Mouse (Mus musculus) lung, postnatal 0 days (tissue): Measurements from ENCODE around the gene Slc6a12. TPM values are rescaled to one million over a fixed set of nuclear protein-coding genes. Genes with fewer than 3 reads are reported as not detected.

Experiments used
- ATAC-seq: fragments of 200-750 bp; cut with Nextera tagmentation; 2 replicates; pipeline ENCODE4 v1.8.0; 2017; ENCODE audit warnings: moderate library complexity
- DNase-seq: peaks from one replicate; pipeline ENCODE4 v3.0.0-alpha.2; 2016; ENCODE audit warnings: low spot score
- H3K27ac ChIP-seq: fragments of 300-500 bp; sonication (generic); 2 replicates; pipeline ENCODE4 v1.5.1; 2014; ENCODE audit warnings: antibody characterized with exemption, mild to moderate bottlenecking, low read length, mixed read lengths
- H3K27me3 ChIP-seq: fragments of 300-500 bp; sonication (generic); replicated peaks from 2 replicates; pipeline ENCODE4 v1.6.1; 2014; ENCODE audit warnings: low read length, mixed read lengths; ENCODE audit not compliant: insufficient read depth
- H3K36me3 ChIP-seq: fragments of 300-500 bp; sonication (generic); 2 replicates; pipeline ENCODE4 v1.6.1; 2014; ENCODE audit warnings: low read length, mixed read lengths; ENCODE audit not compliant: insufficient read depth
- H3K4me1 ChIP-seq: fragments of 300-500 bp; sonication (generic); 2 replicates; pipeline ENCODE4 v1.6.1; 2014; ENCODE audit warnings: antibody characterized with exemption, low read depth, low read length, mixed read lengths; ENCODE audit not compliant: insufficient read depth
- H3K4me2 ChIP-seq: fragments of 300-500 bp; sonication (generic); replicated peaks from 2 replicates; pipeline ENCODE4 v1.6.1; 2014; ENCODE audit warnings: low read depth, mild to moderate bottlenecking, low read length, moderate library complexity, mixed read lengths
- H3K4me3 ChIP-seq: fragments of 300-500 bp; sonication (generic); 2 replicates; pipeline ENCODE4 v1.5.1; 2014; ENCODE audit warnings: low read depth, low read length
- H3K9ac ChIP-seq: fragments of 300-500 bp; sonication (generic); replicated peaks from 2 replicates; pipeline ENCODE4 v1.6.1; 2014; ENCODE audit warnings: low read depth, mild to moderate bottlenecking
- H3K9me3 ChIP-seq: fragments of 300-500 bp; sonication (generic); 2 replicates; pipeline ENCODE4 v1.6.1; 2016; ENCODE audit warnings: low read length, mixed read lengths
- CTCF ChIP-seq: IDR thresholded peaks from 2 replicates; pipeline ENCODE4 v1.5.1; 2016; ENCODE audit warnings: antibody characterized with exemption, mild to moderate bottlenecking
- EP300 ChIP-seq: IDR thresholded peaks from 2 replicates; pipeline ENCODE4 v1.6.1; 2016; ENCODE audit warnings: antibody characterized with exemption, mild to moderate bottlenecking, control low read depth
- WGBS: fragments of 180-500 bp; shearing (Covaris S2); extraction: QIAGEN DNeasy Blood & Tissue Kit; methylation state at CpG from one replicate; pipeline ENCODE4 v1.1.7; 2014; 5-methylcytosine and 5-hydroxymethylcytosine counted together
- polyA plus RNA-seq: library from polyadenylated mRNA; unstranded; fragments of >200 nt; fragmentation: Nextera tagmentation; extraction: Ambion mirVana; gene quantifications from 2 replicates; pipeline ENCODE4 v1.2.1, GENCODE M21; 2015

Gene Slc6a12
- polyA plus RNA-seq, 1 experiment from 2014 or later = not detected

DNA sequence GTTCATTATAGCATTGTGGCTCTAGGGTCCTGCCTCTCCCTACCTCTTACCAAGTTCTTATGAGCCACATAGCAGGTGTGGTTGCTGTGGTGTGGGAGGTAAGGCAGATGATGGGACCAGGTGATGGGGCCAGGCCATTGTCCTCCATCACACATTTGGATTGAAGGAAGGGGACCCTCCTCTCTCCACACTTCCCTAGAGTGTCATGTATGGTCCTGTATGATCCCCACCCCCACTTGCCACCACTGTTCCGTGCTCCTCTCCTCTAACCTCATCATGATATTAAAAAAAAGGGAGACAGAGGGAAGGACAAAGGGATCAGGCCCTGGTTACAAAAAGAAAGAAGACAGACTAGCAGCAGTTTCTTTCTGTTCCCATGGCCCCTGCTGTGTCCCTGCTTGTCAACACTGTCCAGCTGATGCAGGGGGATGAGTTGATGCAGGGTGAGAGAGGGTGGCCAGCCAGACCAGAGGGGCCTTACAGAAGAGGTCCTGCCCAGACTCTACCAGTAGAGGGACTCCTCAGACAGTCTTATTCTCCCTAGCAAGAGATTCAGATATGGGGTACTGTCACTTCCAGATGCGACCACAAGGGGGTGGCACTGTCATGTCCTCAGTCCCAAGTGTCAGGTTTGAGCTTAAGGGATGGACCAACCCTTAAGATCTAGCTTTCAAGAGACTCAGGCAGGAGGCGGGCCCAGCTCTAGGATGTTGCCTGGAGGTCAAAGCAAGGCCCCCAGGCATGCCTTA lies 4.9 kb upstream of the Slc6a12 start:
- H3K27me3 ChIP-seq = no peaks in the 10 kb centered on the region
- TF ChIP-seq EP300 (no peak), CTCF (peak; percentile 94)
- H3K4me2 ChIP-seq = no peak overlapping the region
- H3K9ac ChIP-seq = no peak overlapping the region
- no peaks in the 10 kb centered on the region for H3K36me3 ChIP-seq
- H3K9me3 ChIP-seq = no peaks in the 10 kb centered on the region
- H3K27ac ChIP-seq = no peak overlapping the region
- no peak overlapping the region for H3K4me3 ChIP-seq
- no peaks in the 10 kb centered on the region for H3K4me1 ChIP-seq
- WGBS = 24% methylated on average over 3 of the region's 3 CpGs
- ATAC-seq = peak; percentile 64
- peak; percentile 85 for DNase-seq

DNA sequence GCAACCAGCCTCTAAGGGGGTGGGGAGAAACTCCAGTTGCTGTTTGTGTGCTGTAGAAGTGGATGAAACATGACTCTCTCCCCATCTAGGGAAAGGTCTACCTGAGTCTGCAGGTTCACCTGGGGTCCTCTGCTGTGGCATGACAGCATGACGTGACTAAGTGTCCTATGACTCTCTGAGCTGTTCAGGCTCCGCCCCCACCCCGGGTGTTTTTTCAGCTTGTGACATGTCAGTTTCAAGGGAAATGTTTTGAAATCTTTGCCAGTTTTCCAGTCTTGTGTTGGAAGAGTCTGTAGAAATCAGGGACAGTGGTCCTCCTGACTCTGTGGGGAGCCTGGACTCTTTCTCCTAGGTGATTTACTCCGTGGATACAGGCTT lies 4.4 kb upstream of the Slc6a12 start:
- Histone ChIP-seq H3K4me3 (no peak overlapping the region), H3K27me3 (no peaks in the 10 kb centered on the region), H3K9ac (no peak overlapping the region), H3K4me2 (no peak overlapping the region), H3K27ac (no peak overlapping the region), H3K4me1 (no peaks in the 10 kb centered on the region), H3K9me3 (no peaks in the 10 kb centered on the region), H3K36me3 (no peaks in the 10 kb centered on the region)
- WGBS = 29% methylated on average over 4 of the region's 4 CpGs
- ATAC-seq (peak; percentile 31; the same call in 1 of the 2 replicates), DNase-seq (peak; percentile 18)
- TF ChIP-seq EP300 = no peak
- TF ChIP-seq CTCF = no peak

DNA sequence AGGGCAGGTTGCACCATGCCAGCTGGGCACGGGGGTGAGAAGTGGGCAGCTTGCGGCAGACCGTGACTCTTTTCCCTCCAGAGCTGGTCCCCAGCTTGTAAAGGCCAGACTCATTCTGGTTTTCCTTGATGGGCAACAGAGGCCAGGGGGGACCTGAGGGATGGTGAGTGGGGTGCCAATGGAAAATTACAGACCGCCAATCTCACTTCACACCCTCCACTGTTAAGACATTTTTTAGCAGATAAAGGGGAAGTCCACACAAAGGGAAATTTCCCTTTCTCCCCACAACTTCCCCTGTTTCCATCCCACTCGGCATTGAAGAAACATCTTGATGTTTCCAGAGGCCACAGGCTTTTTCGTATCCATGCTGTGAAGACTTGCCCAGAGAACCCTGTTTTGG lies 1.2 kb upstream of the Slc6a12 start:
- ATAC-seq (no peak), DNase-seq (peak; percentile 18)
- H3K27ac ChIP-seq = no peak overlapping the region
- 77% methylated on average over 6 of the region's 6 CpGs for WGBS
- H3K36me3 ChIP-seq = no peaks in the 10 kb centered on the region
- no peaks in the 10 kb centered on the region for H3K9me3 ChIP-seq
- H3K4me2 ChIP-seq = no peak overlapping the region
- H3K4me3 ChIP-seq = no peak overlapping the region
- no peak overlapping the region for H3K9ac ChIP-seq
- no peak for TF ChIP-seq CTCF
- no peak for TF ChIP-seq EP300
- no peaks in the 10 kb centered on the region for H3K4me1 ChIP-seq
- no peaks in the 10 kb centered on the region for H3K27me3 ChIP-seq

DNA sequence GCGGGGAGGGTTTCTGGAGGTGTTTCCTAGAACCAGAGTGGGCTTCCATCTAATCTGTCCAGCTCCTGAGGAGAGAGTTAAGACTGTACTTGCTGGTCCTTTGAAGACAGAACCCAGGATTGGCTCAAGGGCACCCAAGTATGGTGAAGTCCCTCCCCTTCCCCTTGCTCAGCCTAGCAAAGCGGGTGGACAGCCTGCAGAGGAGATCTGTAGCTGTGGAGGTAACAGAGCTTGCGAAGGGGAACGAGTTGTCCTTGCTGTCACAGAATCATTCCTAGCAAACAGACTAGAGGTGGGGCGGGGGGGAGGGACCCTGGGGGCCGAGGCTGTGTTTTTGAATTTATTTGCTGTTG lies 871 bp downstream of the Slc6a12 start:
- Histone ChIP-seq H3K36me3 (no peaks in the 10 kb centered on the region), H3K9me3 (no peaks in the 10 kb centered on the region), H3K4me3 (no peak overlapping the region), H3K9ac (no peak overlapping the region), H3K4me2 (no peak overlapping the region), H3K4me1 (no peaks in the 10 kb centered on the region), H3K27ac (no peak overlapping the region), H3K27me3 (no peaks in the 10 kb centered on the region)
- 43% methylated on average over 6 of the region's 6 CpGs for WGBS
- no peak for DNase-seq
- no peak for ATAC-seq
- no peak for TF ChIP-seq EP300
- TF ChIP-seq CTCF = no peak

DNA sequence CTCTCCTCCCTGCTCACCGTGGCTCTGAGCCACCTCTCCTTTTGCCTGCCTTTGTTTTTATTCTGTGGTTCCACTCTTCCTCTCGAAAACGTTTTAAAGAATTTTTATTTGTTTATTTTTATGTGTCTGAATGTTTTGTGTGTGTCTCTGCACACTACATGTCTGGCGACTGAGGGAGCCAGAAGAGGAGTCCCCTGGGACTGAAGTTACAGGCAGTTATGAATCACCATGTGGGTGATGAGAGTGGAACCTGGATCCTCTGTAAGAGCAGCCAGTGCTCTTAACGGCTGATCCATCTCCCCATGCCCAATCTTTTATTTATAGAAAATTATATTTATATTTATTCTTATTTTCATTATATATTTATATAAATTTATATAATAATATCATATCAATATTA lies 1.5 kb downstream of the Slc6a12 start:
- H3K4me1 ChIP-seq = no peaks in the 10 kb centered on the region
- H3K27ac ChIP-seq = no peak overlapping the region
- no peak for DNase-seq
- ATAC-seq = no peak
- H3K4me3 ChIP-seq = no peak overlapping the region
- TF ChIP-seq EP300 (no peak), CTCF (no peak)
- H3K9ac ChIP-seq = no peak overlapping the region
- no peaks in the 10 kb centered on the region for H3K27me3 ChIP-seq
- 29% methylated on average over 5 of the region's 5 CpGs for WGBS
- no peaks in the 10 kb centered on the region for H3K36me3 ChIP-seq
- H3K4me2 ChIP-seq = no peak overlapping the region
- no peaks in the 10 kb centered on the region for H3K9me3 ChIP-seq

DNA sequence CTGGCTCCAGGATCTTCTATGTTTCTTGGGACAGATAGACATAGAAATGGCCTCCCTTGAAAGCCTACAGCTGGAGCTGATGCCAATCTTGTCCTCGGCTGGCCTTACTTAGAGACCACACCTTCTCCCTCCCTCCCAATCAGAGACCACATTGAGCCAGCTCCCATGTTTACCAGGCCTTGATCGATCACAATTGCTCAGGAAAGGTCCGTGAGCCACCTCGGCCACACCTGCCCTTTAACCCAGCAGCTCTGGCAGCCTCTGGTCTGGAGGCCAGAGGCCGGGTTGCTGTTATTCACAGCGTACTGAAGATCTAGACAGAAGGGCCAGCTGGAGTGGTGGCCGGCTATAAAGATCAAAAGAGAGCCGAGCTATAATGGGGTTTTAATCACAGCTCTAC lies 3.6 kb downstream of the Slc6a12 start:
- DNase-seq = no peak
- Histone ChIP-seq H3K36me3 (no peaks in the 10 kb centered on the region), H3K9ac (no peak overlapping the region), H3K27me3 (no peaks in the 10 kb centered on the region), H3K4me3 (no peak overlapping the region), H3K4me2 (no peak overlapping the region), H3K27ac (no peak overlapping the region), H3K9me3 (no peaks in the 10 kb centered on the region), H3K4me1 (no peaks in the 10 kb centered on the region)
- no peak for ATAC-seq
- TF ChIP-seq CTCF (no peak), EP300 (no peak)
- 37% methylated on average over 8 of the region's 8 CpGs for WGBS

DNA sequence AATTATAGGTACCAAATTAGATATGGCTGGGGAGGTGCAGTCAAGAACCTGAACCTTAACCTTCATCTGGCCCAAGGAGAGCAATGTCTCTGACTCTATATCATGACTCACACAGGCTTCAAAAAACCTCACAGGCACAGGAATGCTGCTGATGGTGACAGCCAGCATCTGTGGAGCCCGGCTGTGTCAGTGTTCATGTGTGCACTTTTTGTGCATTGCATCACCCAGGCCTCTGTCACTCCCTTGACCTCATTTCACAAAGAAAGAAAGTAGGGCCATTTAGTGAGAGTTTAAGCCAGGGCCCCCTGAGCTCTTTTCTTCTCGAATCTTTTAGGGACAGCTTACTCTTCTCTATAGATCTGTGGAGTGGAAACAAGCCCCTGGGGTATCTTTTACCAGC lies 9.4 kb downstream of the Slc6a12 start:
- Histone ChIP-seq H3K36me3 (no peaks in the 10 kb centered on the region), H3K4me2 (no peak overlapping the region), H3K27me3 (no peaks in the 10 kb centered on the region), H3K4me3 (no peak overlapping the region), H3K9ac (no peak overlapping the region), H3K4me1 (no peaks in the 10 kb centered on the region), H3K9me3 (no peaks in the 10 kb centered on the region), H3K27ac (no peak overlapping the region)
- TF ChIP-seq CTCF = no peak
- no peak for TF ChIP-seq EP300
- no peak for ATAC-seq
- WGBS = 30% methylated on average over 2 of the region's 2 CpGs
- no peak for DNase-seq
